Mouse (Mus musculus): ENCODE data around the gene Zbtb38. TPM values are rescaled to one million over a fixed set of nuclear protein-coding genes. Genes with fewer than 3 reads are reported as not detected.

The Zbtb38 gene
- total RNA-seq, 2 experiments from 2014 or later: 30.2 to 37.0 TPM

- intact Hi-C loops (cut with DNase I): no loop called here
Measured at GRCm38 (mm10) chr9:96763025-96763424, 10.4 kb upstream of the Zbtb38 start.

GRCm38 (mm10) chr9:96758749-96759597 lies 6.3 kb upstream of the Zbtb38 start:
- DNase-seq: peak; percentile 88 to 89
- intact Hi-C loops (cut with DNase I): loop anchor here (1.0 to 5.0 kb wide), 5 partner anchors 42 to 186 kb away; no protein-coding TSS in a partner anchor

More at GRCm38 (mm10) chr9:96763025-96763424, 10.4 kb upstream of the Zbtb38 start:
- DNase-seq: no peak

- no peak for DNase-seq
- intact Hi-C loops (cut with DNase I): loop anchor here (5.0 kb wide), 1 partner anchor 40 kb away; no protein-coding TSS in a partner anchor
Measured at GRCm38 (mm10) chr9:96756638-96757435, 4.2 kb upstream of the Zbtb38 start.

- intact Hi-C loops (cut with DNase I): loop anchor here (5.0 kb wide), 1 partner anchor 38 kb away; no protein-coding TSS in a partner anchor
- no peak for DNase-seq
Measured at GRCm38 (mm10) chr9:96755761-96756160, 3.1 kb upstream of the Zbtb38 start.

- intact Hi-C loops (cut with DNase I): no loop called here
- no peak for DNase-seq
Measured at GRCm38 (mm10) chr9:96754625-96754969, 2.0 kb upstream of the Zbtb38 start.

GRCm38 (mm10) chr9:96753921-96754624 lies 1.4 kb upstream of the Zbtb38 start:
- intact Hi-C loops (cut with DNase I): no loop called here
- DNase-seq: no peak

GRCm38 (mm10) chr9:96753392-96753791 lies 761 bp upstream of the Zbtb38 start:
- DNase-seq: no peak
- intact Hi-C loops (cut with DNase I): no loop called here

GRCm38 (mm10) chr9:96751821-96752602 lies 619 bp downstream of the Zbtb38 start:
- intact Hi-C loops (cut with DNase I): no loop called here

GRCm38 (mm10) chr9:96750636-96751035 lies 2.0 kb downstream of the Zbtb38 start:
- DNase-seq: no peak
- intact Hi-C loops (cut with DNase I): no loop called here

More at GRCm38 (mm10) chr9:96751821-96752602, 619 bp downstream of the Zbtb38 start:
- no peak for DNase-seq

- intact Hi-C loops (cut with DNase I): no loop called here
- DNase-seq: no peak
Measured at GRCm38 (mm10) chr9:96746527-96746926, 6.1 kb downstream of the Zbtb38 start.

GRCm38 (mm10) chr9:96744909-96745308 lies 7.7 kb downstream of the Zbtb38 start:
- DNase-seq: no peak
- intact Hi-C loops (cut with DNase I): no loop called here

GRCm38 (mm10) chr9:96741365-96742085 lies 11.1 kb downstream of the Zbtb38 start:
- intact Hi-C loops (cut with DNase I): no loop called here
- peak in 1 of 2 experiments; percentile 40 for DNase-seq

- intact Hi-C loops (cut with DNase I): no loop called here
- DNase-seq: peak in 1 of 2 experiments; percentile 45
Measured at GRCm38 (mm10) chr9:96740712-96741364, 11.8 kb downstream of the Zbtb38 start.

- peak; percentile 72 to 77 for DNase-seq
- intact Hi-C loops (cut with DNase I): no loop called here
Measured at GRCm38 (mm10) chr9:96739808-96740711, 12.6 kb downstream of the Zbtb38 start.

- DNase-seq: no peak
- intact Hi-C loops (cut with DNase I): no loop called here
Measured at GRCm38 (mm10) chr9:96738563-96739355, 13.9 kb downstream of the Zbtb38 start.

- intact Hi-C loops (cut with DNase I): no loop called here
- DNase-seq: no peak
Measured at GRCm38 (mm10) chr9:96735946-96736345, 16.7 kb downstream of the Zbtb38 start.

GRCm38 (mm10) chr9:96733425-96733717 lies 19.3 kb downstream of the Zbtb38 start:
- intact Hi-C loops (cut with DNase I): no loop called here

More at GRCm38 (mm10) chr9:96733425-96733717, 19.3 kb downstream of the Zbtb38 start:
- DNase-seq: no peak

Data from heart, postnatal 10 days (tissue).